Mouse (Mus musculus): Measurements from ENCODE around the gene Hes3.

Hes3 gene

GRCm38 (mm10) chr4:152305991-152306390, 14.5 kb upstream of the Hes3 start:
- no peak for DNase-seq (ENCODE audit: low read depth, low spot score)

- DNase-seq (ENCODE audit: low read depth, low spot score) = no peak
Measured at GRCm38 (mm10) chr4:152304685-152305084, 13.2 kb upstream of the Hes3 start.

GRCm38 (mm10) chr4:152303172-152303571, 11.7 kb upstream of the Hes3 start:
- no peak for DNase-seq (ENCODE audit: low read depth, low spot score)

GRCm38 (mm10) chr4:152302012-152302411, 10.6 kb upstream of the Hes3 start:
- no peak for DNase-seq (ENCODE audit: low read depth, low spot score)

GRCm38 (mm10) chr4:152300375-152300774, 8.9 kb upstream of the Hes3 start:
- DNase-seq (ENCODE audit: low read depth, low spot score) = no peak

- DNase-seq (ENCODE audit: low read depth, low spot score) = no peak
Measured at GRCm38 (mm10) chr4:152298836-152299235, 7.4 kb upstream of the Hes3 start.

- DNase-seq (ENCODE audit: low read depth, low spot score) = peak; percentile 99
Measured at GRCm38 (mm10) chr4:152296874-152297861, 5.7 kb upstream of the Hes3 start, which contains the start of gene Icmt. TSS of gene Icmt (plus strand) at chr4:152297227.

- DNase-seq (ENCODE audit: low read depth, low spot score) = no peak
Measured at GRCm38 (mm10) chr4:152296371-152296770, 4.9 kb upstream of the Hes3 start.

GRCm38 (mm10) chr4:152295916-152296315, 4.5 kb upstream of the Hes3 start:
- no peak for DNase-seq (ENCODE audit: low read depth, low spot score)

- no peak for DNase-seq (ENCODE audit: low read depth, low spot score)
Measured at GRCm38 (mm10) chr4:152294188-152294929, 2.9 kb upstream of the Hes3 start.

GRCm38 (mm10) chr4:152292102-152292765, 772 bp upstream of the Hes3 start:
- DNase-seq (ENCODE audit: low read depth, low spot score) = no peak

GRCm38 (mm10) chr4:152290991-152291390, 471 bp downstream of the Hes3 start:
- DNase-seq (ENCODE audit: low read depth, low spot score) = no peak

- DNase-seq (ENCODE audit: low read depth, low spot score) = peak; percentile 31
Measured at GRCm38 (mm10) chr4:152290385-152290784, 1.1 kb downstream of the Hes3 start.

GRCm38 (mm10) chr4:152288398-152288945, 3.0 kb downstream of the Hes3 start:
- no peak for DNase-seq (ENCODE audit: low read depth, low spot score)

- DNase-seq (ENCODE audit: low read depth, low spot score) = no peak
Measured at GRCm38 (mm10) chr4:152287317-152288120, 3.9 kb downstream of the Hes3 start.

GRCm38 (mm10) chr4:152286887-152287286, 4.6 kb downstream of the Hes3 start:
- DNase-seq (ENCODE audit: low read depth, low spot score) = no peak

GRCm38 (mm10) chr4:152286183-152286582, 5.3 kb downstream of the Hes3 start:
- DNase-seq (ENCODE audit: low read depth, low spot score) = no peak

GRCm38 (mm10) chr4:152285505-152285904, 6.0 kb downstream of the Hes3 start:
- DNase-seq (ENCODE audit: low read depth, low spot score) = peak; percentile 53

GRCm38 (mm10) chr4:152283186-152283950, 8.1 kb downstream of the Hes3 start:
- peak; percentile 84 for DNase-seq (ENCODE audit: low read depth, low spot score)

- peak; percentile 36 for DNase-seq (ENCODE audit: low read depth, low spot score)
Measured at GRCm38 (mm10) chr4:152282721-152283120, 8.7 kb downstream of the Hes3 start.
